Mouse (Mus musculus) forebrain, embryonic 15.5 days (tissue): ENCODE measurements around the gene Vim. TPM values are rescaled to one million over a fixed set of nuclear protein-coding genes. Genes with fewer than 3 reads are reported as not detected.
A peak's percentile ranks its signal among the peaks of the same experiment; 100 is the strongest.

Source experiments
- ATAC-seq: fragments of 200-750 bp; cut with Nextera tagmentation; replicated peaks from 2 replicates; pipeline ENCODE4 v1.8.0; 2017; ENCODE audit warnings: mild to moderate bottlenecking, moderate TSS enrichment, moderate library complexity
- H3K27ac ChIP-seq: fragments of 300-500 bp; sonication (generic); replicated peaks from 2 replicates; pipeline ENCODE4 v1.5.1; 2015; ENCODE audit warnings: mild to moderate bottlenecking, inconsistent platforms
- H3K27me3 ChIP-seq: fragments of 300-500 bp; sonication (generic); 2 replicates; pipeline ENCODE4 v1.6.1; 2015; ENCODE audit warnings: inconsistent platforms
- H3K36me3 ChIP-seq: fragments of 300-500 bp; sonication (generic); 2 replicates; pipeline ENCODE4 v1.6.1; 2015; ENCODE audit warnings: mild to moderate bottlenecking, inconsistent platforms
- H3K4me1 ChIP-seq: fragments of 300-500 bp; sonication (generic); 2 replicates; pipeline ENCODE4 v1.6.1; 2015; ENCODE audit warnings: inconsistent platforms
- H3K4me2 ChIP-seq: fragments of 300-500 bp; sonication (generic); replicated peaks from 2 replicates; pipeline ENCODE4 v1.6.1; 2015; ENCODE audit warnings: mild to moderate bottlenecking, inconsistent platforms
- H3K4me3 ChIP-seq: fragments of 300-500 bp; sonication (generic); 2 replicates; pipeline ENCODE4 v1.5.1; 2015; ENCODE audit warnings: mild to moderate bottlenecking, inconsistent platforms
- H3K9ac ChIP-seq: fragments of 300-500 bp; sonication (generic); replicated peaks from 2 replicates; pipeline ENCODE4 v1.6.1; 2015; ENCODE audit warnings: mild to moderate bottlenecking, inconsistent platforms
- H3K9me3 ChIP-seq: fragments of 300-500 bp; sonication (generic); 2 replicates; pipeline ENCODE4 v1.6.1; 2016; ENCODE audit warnings: inconsistent platforms
- WGBS: fragments of 180-500 bp; shearing (Covaris S2); methylation state at CpG from one replicate; pipeline ENCODE4 v1.1.7; 2015; ENCODE audit warnings: mixed read lengths; 5-methylcytosine and 5-hydroxymethylcytosine counted together
- polyA plus RNA-seq: library from polyadenylated mRNA; unstranded; fragments of >200 nt; fragmentation: Nextera tagmentation; extraction: Ambion mirVana; gene quantifications from 2 replicates; pipeline ENCODE4 v1.2.1, GENCODE M21; 2015

Vim gene
- 554 and 555 TPM in 2 replicates for polyA plus RNA-seq

GRCm38 (mm10) chr2:13573408-13574065 lies at the start of gene Vim:
Gene Vim, plus strand, starts transcription at chr2:13573927.
- no peaks in the 10 kb centered on the region for H3K27me3 ChIP-seq
- peaks cover 41% of the 10 kb centered on the region for H3K4me1 ChIP-seq
- H3K9me3 ChIP-seq, result no peaks in the 10 kb centered on the region
- peak within 1 kb of the TSS; percentile 97 for H3K27ac ChIP-seq
- peak; percentile 94 for ATAC-seq
- H3K9ac ChIP-seq, result peak within 1 kb of the TSS; percentile 69
- WGBS, result 0% methylated on average over 26 of the region's 26 CpGs
- H3K4me3 ChIP-seq, result peak within 1 kb of the TSS; percentile 68
- H3K36me3 ChIP-seq, result peaks cover 1% of the 10 kb centered on the region; the same call in 1 of the 2 replicates
- H3K4me2 ChIP-seq, result peak within 1 kb of the TSS; percentile 79

DNA sequence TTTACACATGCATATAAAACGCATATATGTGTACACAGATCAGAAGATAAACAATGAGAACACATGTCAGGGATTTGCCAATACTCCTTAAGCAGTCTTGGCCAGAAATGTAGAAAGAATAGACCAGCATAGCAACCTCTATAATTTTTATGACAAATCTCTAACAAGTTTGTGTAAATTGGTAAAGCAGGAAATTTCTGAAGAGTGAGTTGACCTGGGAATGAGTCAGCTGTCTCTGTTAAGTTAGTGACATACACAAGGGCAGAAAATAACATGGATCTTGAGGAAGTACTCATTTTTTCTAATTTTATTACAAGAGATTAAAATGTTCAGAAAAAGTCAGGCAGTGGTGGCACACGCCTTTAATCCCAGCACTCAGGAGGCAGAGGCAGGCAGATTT lies 47.5 kb upstream of the Vim start:
- H3K36me3 ChIP-seq, result no peaks in the 10 kb centered on the region
- H3K27me3 ChIP-seq, result no peaks in the 10 kb centered on the region
- H3K4me2 ChIP-seq, result no peak overlapping the region
- no peak overlapping the region for H3K4me3 ChIP-seq
- no peaks in the 10 kb centered on the region for H3K9me3 ChIP-seq
- H3K9ac ChIP-seq, result no peak overlapping the region
- WGBS, result 86% methylated on average over 2 of the region's 2 CpGs
- H3K4me1 ChIP-seq, result peaks cover 9% of the 10 kb centered on the region; the same call in 1 of the 2 replicates
- no peak for ATAC-seq
- no peak overlapping the region for H3K27ac ChIP-seq

- no peak overlapping the region for H3K4me2 ChIP-seq
- H3K27me3 ChIP-seq, result no peaks in the 10 kb centered on the region
- no peak overlapping the region for H3K27ac ChIP-seq
- no peaks in the 10 kb centered on the region for H3K9me3 ChIP-seq
- WGBS, result 41% methylated on average over 2 of the region's 2 CpGs
- H3K4me1 ChIP-seq, result peaks cover 9% of the 10 kb centered on the region; the same call in 1 of the 2 replicates
- ATAC-seq, result no peak
- no peak overlapping the region for H3K4me3 ChIP-seq
- H3K9ac ChIP-seq, result no peak overlapping the region
- H3K36me3 ChIP-seq, result no peaks in the 10 kb centered on the region
Measured at GRCm38 (mm10) chr2:13527125-13527524, 46.6 kb upstream of the Vim start.

GRCm38 (mm10) chr2:13527531-13527930 lies 46.2 kb upstream of the Vim start:
- no peak overlapping the region for H3K9ac ChIP-seq
- no peak overlapping the region for H3K4me3 ChIP-seq
- no peaks in the 10 kb centered on the region for H3K9me3 ChIP-seq
- H3K36me3 ChIP-seq, result no peaks in the 10 kb centered on the region
- no peaks in the 10 kb centered on the region for H3K27me3 ChIP-seq
- no peak for ATAC-seq
- H3K27ac ChIP-seq, result no peak overlapping the region
- H3K4me1 ChIP-seq, result 0 out of 2 replicates have a peak, but pooled peaks cover 9% of the 10 kb centered on the region
- H3K4me2 ChIP-seq, result no peak overlapping the region
- 72% methylated on average over 4 of the region's 4 CpGs for WGBS

DNA sequence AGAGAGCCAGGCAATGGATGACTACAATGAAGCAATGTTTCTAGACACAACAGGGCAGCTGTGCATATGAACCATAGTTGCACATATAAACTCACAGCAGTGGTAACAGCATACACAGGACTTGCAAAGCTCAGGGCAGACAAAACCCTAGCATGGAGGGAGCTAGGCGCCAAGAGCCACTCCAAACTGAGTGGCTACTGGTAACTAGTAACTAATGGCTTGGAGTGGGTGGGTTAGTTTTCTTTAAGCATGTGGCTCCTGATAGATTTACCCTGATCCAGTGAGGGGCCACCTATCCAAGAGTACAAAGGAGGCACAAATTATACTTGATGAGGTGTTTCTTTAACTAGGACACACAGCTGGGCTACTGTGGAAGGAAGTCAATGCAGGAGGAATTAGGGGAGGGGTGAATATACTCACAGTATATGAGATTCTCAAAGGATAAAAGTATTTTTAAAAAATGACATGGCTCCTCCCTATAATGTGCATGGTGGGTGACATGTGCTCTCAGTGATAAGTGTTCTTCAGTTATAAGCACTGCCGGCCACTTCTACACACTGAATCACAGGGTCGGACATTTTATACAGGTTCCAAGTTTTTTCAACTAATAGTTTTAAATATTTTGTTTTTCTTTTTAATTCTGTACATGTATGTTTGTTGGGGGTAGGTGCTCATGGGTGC lies 44.3 kb upstream of the Vim start:
- H3K9me3 ChIP-seq, result no peaks in the 10 kb centered on the region
- no peak overlapping the region for H3K4me3 ChIP-seq
- no peak for ATAC-seq
- H3K4me2 ChIP-seq, result no peak overlapping the region
- H3K9ac ChIP-seq, result no peak overlapping the region
- H3K36me3 ChIP-seq, result no peaks in the 10 kb centered on the region
- no peaks in the 10 kb centered on the region for H3K4me1 ChIP-seq
- H3K27ac ChIP-seq, result no peak overlapping the region
- H3K27me3 ChIP-seq, result no peaks in the 10 kb centered on the region
- 92% methylated on average over 3 of the region's 3 CpGs for WGBS

DNA sequence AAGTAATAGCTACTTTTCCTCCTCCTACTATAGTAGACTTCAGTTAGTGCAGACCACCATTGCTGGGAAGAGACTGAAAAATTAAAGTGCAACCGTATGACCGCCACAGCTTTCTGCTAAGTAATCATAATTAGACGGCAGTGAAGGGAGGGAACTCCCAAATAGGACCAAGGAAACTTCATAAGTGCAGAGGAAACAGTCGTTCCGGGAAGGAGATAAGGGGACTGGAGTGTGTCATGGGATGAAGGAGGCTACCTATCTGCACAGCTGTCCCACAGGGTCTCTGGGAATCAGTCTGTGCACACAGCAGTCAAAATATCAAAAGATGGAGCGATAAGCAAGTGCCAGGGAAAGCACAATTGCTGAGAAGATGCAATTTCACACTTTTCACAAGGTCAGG lies 43.1 kb upstream of the Vim start:
- H3K9ac ChIP-seq, result no peak overlapping the region
- WGBS, result 89% methylated on average over 6 of the region's 6 CpGs
- ATAC-seq, result no peak
- no peak overlapping the region for H3K4me2 ChIP-seq
- H3K36me3 ChIP-seq, result no peaks in the 10 kb centered on the region
- H3K9me3 ChIP-seq, result no peaks in the 10 kb centered on the region
- no peak overlapping the region for H3K27ac ChIP-seq
- H3K4me1 ChIP-seq, result no peaks in the 10 kb centered on the region
- no peaks in the 10 kb centered on the region for H3K27me3 ChIP-seq
- H3K4me3 ChIP-seq, result no peak overlapping the region

GRCm38 (mm10) chr2:13536747-13537146 lies 37.0 kb upstream of the Vim start:
- no peak for ATAC-seq
- H3K27me3 ChIP-seq, result no peaks in the 10 kb centered on the region

DNA sequence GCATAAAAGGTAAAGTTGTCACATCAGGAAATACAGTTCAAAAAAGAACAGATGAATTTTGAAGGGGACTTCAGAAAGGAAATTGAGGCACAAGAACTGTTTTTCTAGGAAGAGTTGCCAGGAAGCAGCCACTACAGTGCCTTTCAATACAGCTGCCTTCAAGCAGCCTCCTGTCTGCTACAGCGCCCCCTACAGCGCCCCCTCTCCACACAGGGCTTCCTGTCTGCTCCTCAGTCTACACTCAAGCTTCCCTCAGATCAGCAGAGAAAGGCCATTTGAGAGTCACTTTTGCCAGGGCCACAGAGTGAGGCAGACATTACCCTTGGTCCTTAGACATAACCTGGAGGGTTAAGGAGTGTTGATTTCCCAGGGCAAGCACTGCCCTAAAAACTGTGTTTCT lies 36.0 kb upstream of the Vim start:
- H3K9ac ChIP-seq, result no peak overlapping the region
- no peaks in the 10 kb centered on the region for H3K9me3 ChIP-seq
- no peak for ATAC-seq
- H3K27me3 ChIP-seq, result no peaks in the 10 kb centered on the region
- no peaks in the 10 kb centered on the region for H3K36me3 ChIP-seq
- H3K4me1 ChIP-seq, result no peaks in the 10 kb centered on the region
- no peak overlapping the region for H3K27ac ChIP-seq
- H3K4me3 ChIP-seq, result no peak overlapping the region
- no peak overlapping the region for H3K4me2 ChIP-seq
- 24% methylated on average over 2 of the region's 2 CpGs for WGBS

More at GRCm38 (mm10) chr2:13536747-13537146, 37.0 kb upstream of the Vim start:
- Histone ChIP-seq H3K36me3 (no peaks in the 10 kb centered on the region), H3K27ac (no peak overlapping the region), H3K4me3 (no peak overlapping the region), H3K4me2 (no peak overlapping the region), H3K4me1 (no peaks in the 10 kb centered on the region), H3K9me3 (no peaks in the 10 kb centered on the region), H3K9ac (no peak overlapping the region)

DNA sequence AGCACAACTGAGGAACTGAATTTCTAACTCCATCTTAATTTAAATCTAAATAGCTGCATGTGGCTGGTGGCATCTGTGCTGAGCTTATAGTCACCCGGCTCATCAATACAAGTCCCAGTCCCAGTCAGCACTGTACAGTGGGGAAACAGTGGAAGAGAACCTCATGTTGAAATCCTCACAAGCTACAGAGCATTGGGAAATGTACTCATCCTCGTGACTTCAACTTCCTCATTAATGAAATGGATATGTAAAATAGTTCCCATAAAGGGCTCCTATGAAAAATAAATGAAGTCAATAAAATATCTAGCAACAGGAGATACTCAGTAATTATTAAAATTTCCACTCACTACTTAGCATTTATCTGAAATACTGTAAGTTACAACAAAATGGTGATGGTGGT lies 35.5 kb upstream of the Vim start:
- WGBS, result 79% methylated on average over 2 of the region's 2 CpGs
- Histone ChIP-seq H3K4me1 (no peaks in the 10 kb centered on the region), H3K27me3 (no peaks in the 10 kb centered on the region), H3K9me3 (no peaks in the 10 kb centered on the region), H3K4me3 (no peak overlapping the region), H3K36me3 (no peaks in the 10 kb centered on the region), H3K9ac (no peak overlapping the region), H3K4me2 (no peak overlapping the region), H3K27ac (no peak overlapping the region)
- no peak for ATAC-seq

DNA sequence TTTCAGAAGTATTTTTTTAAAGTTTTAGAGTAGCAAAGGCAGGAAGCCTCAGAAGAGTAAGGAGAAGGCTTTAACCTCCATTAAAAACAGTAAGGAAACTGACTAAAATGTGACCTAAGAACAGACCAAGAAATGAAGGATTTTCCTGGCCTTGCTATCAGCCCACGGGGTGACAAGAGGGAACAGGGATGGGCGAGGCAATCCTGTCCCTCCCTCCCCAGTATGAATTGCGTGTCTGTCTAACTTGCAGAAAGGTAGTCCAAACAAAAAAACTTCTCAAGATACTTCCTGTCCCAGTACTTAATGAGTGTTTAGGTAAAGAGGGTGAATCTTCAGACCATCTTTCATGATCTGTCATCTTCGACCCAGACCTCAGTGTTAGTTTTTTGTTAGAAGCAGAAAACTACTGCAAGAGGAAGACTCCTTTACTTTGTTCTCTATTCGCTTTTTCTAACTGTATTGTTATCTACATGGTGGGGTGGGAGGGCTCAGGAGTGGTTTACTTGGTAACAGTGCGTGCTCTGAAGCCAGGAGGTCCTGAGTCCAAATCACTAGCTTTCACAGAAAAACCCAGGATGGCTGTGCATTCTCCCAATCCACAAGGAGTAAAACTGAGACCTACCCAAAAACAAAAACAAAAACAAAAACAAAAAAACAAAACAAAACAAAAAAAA lies 34.9 kb upstream of the Vim start:
- Histone ChIP-seq H3K27me3 (no peaks in the 10 kb centered on the region), H3K4me1 (peaks cover 3% of the 10 kb centered on the region; the same call in 1 of the 2 replicates), H3K36me3 (no peaks in the 10 kb centered on the region), H3K4me3 (no peak overlapping the region), H3K27ac (no peak overlapping the region), H3K4me2 (no peak overlapping the region), H3K9me3 (no peaks in the 10 kb centered on the region), H3K9ac (no peak overlapping the region)
- no peak for ATAC-seq
- 81% methylated on average over 6 of the region's 6 CpGs for WGBS

GRCm38 (mm10) chr2:13539860-13540259 lies 33.9 kb upstream of the Vim start:
- no peak overlapping the region for H3K4me2 ChIP-seq
- no peaks in the 10 kb centered on the region for H3K27me3 ChIP-seq
- no peak overlapping the region for H3K9ac ChIP-seq
- no peaks in the 10 kb centered on the region for H3K9me3 ChIP-seq
- H3K4me1 ChIP-seq, result peaks cover 8% of the 10 kb centered on the region
- WGBS, result 90% methylated on average over 1 of the region's 1 CpGs
- no peaks in the 10 kb centered on the region for H3K36me3 ChIP-seq
- ATAC-seq, result no peak
- no peak overlapping the region for H3K4me3 ChIP-seq
- no peak overlapping the region for H3K27ac ChIP-seq

- Histone ChIP-seq H3K27me3 (no peaks in the 10 kb centered on the region), H3K9me3 (no peaks in the 10 kb centered on the region), H3K4me2 (peak overlapping the region; percentile 49), H3K27ac (peak overlapping the region; percentile 94), H3K9ac (peak overlapping the region; percentile 78), H3K4me3 (peak overlapping the region; percentile 65), H3K4me1 (peaks cover 13% of the 10 kb centered on the region), H3K36me3 (no peaks in the 10 kb centered on the region)
- ATAC-seq, result peak; percentile 20; the same call in 1 of the 2 replicates
- 32% methylated on average over 8 of the region's 8 CpGs for WGBS
Measured at GRCm38 (mm10) chr2:13543519-13544124, 30.1 kb upstream of the Vim start.
